Mouse (Mus musculus) erythroblast, embryonic 14.5 days (primary cell): ENCODE measurements around the gene Krt26.

Experiments used
- GATA1 ChIP-seq: IDR thresholded peaks from 2 replicates; pipeline ENCODE4 v1.6.1; 2012; ENCODE audit warnings: low read length, inconsistent platforms, mixed read lengths
- TAL1 ChIP-seq: IDR thresholded peaks from 3 replicates; pipeline ENCODE4 v1.6.1; 2012; ENCODE audit warnings: low read length, inconsistent platforms, mixed read lengths

- TF ChIP-seq GATA1, result no peak
- TF ChIP-seq TAL1, result no peak
These were observed 32.2 kb upstream of the Krt26 start for GRCm38 (mm10) chr11:99369853-99370451.
